Comparison of ENCODE assay signal across 23 mouse cellular contexts in genomic region chr16:39972712-39973111, GRCm38 (mm10). TPM values are rescaled to one million over a fixed set of nuclear protein-coding genes. Genes with fewer than 3 reads are reported as not detected.
DNase-seq lines count a peak whose midpoint lies in the region; ATAC-seq and TF ChIP-seq lines count a peak whose summit lies in the region.
"Had no signal": no experiment of that assay in that cellular context is flagged by ENCODE, and none has a peak within 500 bp of the region (broad histone marks: within the 10 kb centered on the region; RNA-seq: fewer than 3 reads in every experiment).

No protein-coding gene starts in this region.

- no peaks in the 10 kb centered on the region for H3K27me3 ChIP-seq in lung, embryonic 15.5 days
- no peaks in the 10 kb centered on the region for H3K27me3 ChIP-seq in lung, postnatal 0 days (replicated peaks; ENCODE audit: insufficient read depth, low read length)
- H3K27me3 ChIP-seq: embryonic facial prominence, embryonic 13.5 days; embryonic facial prominence, embryonic 15.5 days; forebrain, embryonic 12.5 days had no signal

- DNase-seq in lung, postnatal 10 days: no peak
- DNase-seq in lung, postnatal 0 days (ENCODE audit: low spot score): peak; percentile 56
- no peak for DNase-seq in lung, postnatal 14 days
- peak; percentile 5 for DNase-seq in lung, postnatal 36 days
- no peak for DNase-seq in thymus, postnatal 0 days (ENCODE audit: low spot score)
- DNase-seq: adrenal gland, adult 2 months; adrenal gland, postnatal 10 days; adrenal gland, postnatal 25 days; cerebellum, adult 11 months; cerebellum, adult 18-20 months; cerebellum, adult 8-10 months; cerebellum, adult 9-11 months; cerebellum, postnatal 14 days; cerebellum, postnatal 36 days; embryo, embryonic 11 days had no signal

- no peaks in the 10 kb centered on the region for H3K36me3 ChIP-seq in lung, embryonic 15.5 days
- no peaks in the 10 kb centered on the region for H3K36me3 ChIP-seq in lung, postnatal 0 days (ENCODE audit: insufficient read depth, low read length)
- H3K36me3 ChIP-seq: embryonic facial prominence, embryonic 13.5 days; embryonic facial prominence, embryonic 15.5 days; forebrain, embryonic 10.5 days; forebrain, embryonic 12.5 days had no signal

- no peaks in the 10 kb centered on the region for H3K9me3 ChIP-seq in lung, embryonic 15.5 days
- no peaks in the 10 kb centered on the region for H3K9me3 ChIP-seq in lung, postnatal 0 days (ENCODE audit: low read length)
- H3K9me3 ChIP-seq: embryonic facial prominence, embryonic 13.5 days; embryonic facial prominence, embryonic 15.5 days; forebrain, embryonic 10.5 days; forebrain, embryonic 12.5 days had no signal

- H3K4me1 ChIP-seq in lung, embryonic 15.5 days: no peaks in the 10 kb centered on the region
- H3K4me1 ChIP-seq in lung, postnatal 0 days (ENCODE audit: insufficient read depth, low read depth, low read length): no peaks in the 10 kb centered on the region
- H3K4me1 ChIP-seq: embryonic facial prominence, embryonic 13.5 days; embryonic facial prominence, embryonic 15.5 days; forebrain, embryonic 10.5 days; forebrain, embryonic 12.5 days had no signal

- H3K27ac ChIP-seq in lung, embryonic 15.5 days: no peak overlapping the region
- H3K27ac ChIP-seq in lung, postnatal 0 days (ENCODE audit: low read length): no peak overlapping the region
- H3K27ac ChIP-seq: embryonic facial prominence, embryonic 13.5 days; embryonic facial prominence, embryonic 15.5 days; forebrain, embryonic 10.5 days; forebrain, embryonic 12.5 days had no signal

- no peak overlapping the region for H3K4me2 ChIP-seq in lung, embryonic 15.5 days
- no peak overlapping the region for H3K4me2 ChIP-seq in lung, postnatal 0 days (replicated peaks; ENCODE audit: low read depth, low read length)
- H3K4me2 ChIP-seq: embryonic facial prominence, embryonic 13.5 days; embryonic facial prominence, embryonic 15.5 days; forebrain, embryonic 12.5 days had no signal

- H3K4me3 ChIP-seq in lung, embryonic 15.5 days: no peak overlapping the region
- no peak overlapping the region for H3K4me3 ChIP-seq in lung, postnatal 0 days (ENCODE audit: low read depth, low read length)
- H3K4me3 ChIP-seq: embryonic facial prominence, embryonic 13.5 days; embryonic facial prominence, embryonic 15.5 days; erythroblast, embryonic 14.5 days; forebrain, embryonic 10.5 days; forebrain, embryonic 12.5 days had no signal

- peak; percentile 77 for ATAC-seq in lung, embryonic 15.5 days (ENCODE audit: borderline replicate concordance, extremely low read depth, low FRiP score, low TSS enrichment)
- ATAC-seq in lung, postnatal 0 days: peak; percentile 68
- ATAC-seq: forebrain, embryonic 14.5 days had no signal

- 45% methylated on average over 1 of the region's 1 CpGs for WGBS in lung, embryonic 15.5 days
- 33% methylated on average over 1 of the region's 1 CpGs for WGBS in lung, postnatal 0 days

- no peak for TF ChIP-seq EP300 in lung, postnatal 0 days (IDR thresholded peaks at IDR 0.05)

- TF ChIP-seq CTCF in lung, postnatal 0 days (IDR thresholded peaks at IDR 0.05): no peak

- H3K9ac ChIP-seq in lung, embryonic 15.5 days: no peak overlapping the region
- no peak overlapping the region for H3K9ac ChIP-seq in lung, postnatal 0 days (replicated peaks; ENCODE audit: low read depth)
- H3K9ac ChIP-seq: embryonic facial prominence, embryonic 13.5 days; embryonic facial prominence, embryonic 15.5 days; forebrain, embryonic 12.5 days had no signal

RNA-seq across cellular contexts. Expression of gene Lsamp, which starts 11.4 kb away (rescaled TPM):
- polyA plus RNA-seq in lung, embryonic 15.5 days (2015; fragmentation: Nextera tagmentation; extraction: Ambion mirVana): 0.57 and 0.75 TPM in 2 replicates
- polyA plus RNA-seq in lung, postnatal 0 days (2015; fragmentation: Nextera tagmentation; extraction: Ambion mirVana): 0.20 and 0.24 TPM in 2 replicates
- polyA plus RNA-seq in thymus, postnatal 0 days (2015; fragmentation: Nextera tagmentation; extraction: Ambion mirVana): 0.72 and 0.93 TPM in 2 replicates
- polyA plus RNA-seq: C2C12; erythroblast, embryonic 14.5 days had no signal

Comparison
In these comparisons a context has a peak if more than half of its experiments do, and no peak if none do; other contexts are left out.
1. DNase-seq: peak in lung, postnatal 0 days (single experiment) and lung, postnatal 36 days (single experiment); none in lung, postnatal 10 days (single experiment), lung, postnatal 14 days (single experiment) and thymus, postnatal 0 days (single experiment).